Mouse (Mus musculus) CH12.LX (cell line): ENCODE measurements around the gene Mrps12.
A peak's percentile ranks its signal among the peaks of the same experiment; 100 is the strongest.

Source experiments
- CHD2 ChIP-seq: IDR thresholded peaks from 2 replicates; pipeline ENCODE4 v1.6.1; 2011; ENCODE audit warnings: low read length, improper control_type of control experiment
- CTCF ChIP-seq, 2 experiments: IDR thresholded peaks in 1 of 2; conservative IDR thresholded peaks in 1 of 2; 2 replicates each; pipeline ENCODE4 v1.5.1; 2011 to 2012; ENCODE audit warnings: low read depth in 2 of 2, low read length in 2 of 2, improper control_type of control experiment in 1 of 2, inconsistent platforms in 1 of 2, mild to moderate bottlenecking in 1 of 2, moderate library complexity in 1 of 2
- ELF1 ChIP-seq: IDR thresholded peaks from 2 replicates; pipeline ENCODE4 v1.6.1; 2014; ENCODE audit warnings: low read depth, mild to moderate bottlenecking, inconsistent platforms, low read length, improper control_type of control experiment
- MAFK ChIP-seq: IDR thresholded peaks from 2 replicates; pipeline ENCODE4 v1.6.1; 2011; ENCODE audit warnings: low read length, improper control_type of control experiment; ENCODE audit not compliant: insufficient replicate concordance
- POLR2A ChIP-seq: IDR thresholded peaks from 2 replicates; pipeline ENCODE4 v1.6.1; 2011; ENCODE audit warnings: low read depth, mild to moderate bottlenecking, improper control_type of control experiment, low read length
- RAD21 ChIP-seq: IDR thresholded peaks from 2 replicates; pipeline ENCODE4 v1.6.1; 2011; ENCODE audit warnings: low read depth, mild to moderate bottlenecking, low read length, improper control_type of control experiment, moderate library complexity
- RCOR1 ChIP-seq: conservative IDR thresholded peaks from 2 replicates; pipeline ENCODE4 v1.6.1; 2012; ENCODE audit warnings: low read depth, mild to moderate bottlenecking, inconsistent platforms, low read length, improper control_type of control experiment
- SIN3A ChIP-seq: IDR thresholded peaks from 2 replicates; pipeline ENCODE4 v1.6.1; 2012; ENCODE audit warnings: low read length, improper control_type of control experiment, inconsistent platforms
- TCF12 ChIP-seq: IDR thresholded peaks from 2 replicates; pipeline ENCODE4 v1.6.1; 2014; ENCODE audit warnings: low read depth, mild to moderate bottlenecking, inconsistent platforms, low read length, improper control_type of control experiment
- USF1 ChIP-seq: IDR thresholded peaks from 2 replicates; pipeline ENCODE4 v1.6.1; 2014; ENCODE audit warnings: low read depth, mild to moderate bottlenecking, inconsistent platforms, low read length, improper control_type of control experiment

DNA sequence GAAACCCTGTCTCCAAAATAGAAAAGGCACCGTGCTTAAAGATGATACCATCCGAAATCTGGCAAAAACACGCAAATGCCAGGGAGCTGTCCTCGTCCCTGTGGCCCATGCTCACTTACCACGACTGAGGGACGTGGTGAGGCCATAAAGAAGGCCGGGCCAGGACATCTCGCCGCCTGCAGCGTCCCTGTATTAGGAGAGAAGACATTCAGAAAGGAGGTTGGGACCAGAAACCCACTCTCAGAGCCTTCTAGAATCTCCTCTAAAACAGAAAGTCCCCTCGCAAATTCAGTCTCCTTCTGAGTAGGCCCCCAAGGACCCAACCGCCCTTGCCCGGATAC, 282 bp downstream of the Mrps12 start:
- no peak for TF ChIP-seq CTCF (conservative IDR thresholded peaks at IDR 0.05 in 1 of 2, IDR thresholded peaks at IDR 0.05 in 1 of 2; ENCODE audit: low read depth in 2 of 2, low read length in 2 of 2)
- TF ChIP-seq POLR2A, result no peak
- TF ChIP-seq TCF12, result no peak
- no peak for TF ChIP-seq USF1
- no peak for TF ChIP-seq ELF1
- peak; percentile 77; the same call in 1 of the 2 replicates for TF ChIP-seq SIN3A
- no peak for TF ChIP-seq CHD2
- TF ChIP-seq RAD21, result no peak
- no peak for TF ChIP-seq MAFK
- no peak for TF ChIP-seq RCOR1
